Mouse (Mus musculus) hindbrain, embryonic 15.5 days (tissue): ENCODE measurements around the gene Il4i1. TPM values are rescaled to one million over a fixed set of nuclear protein-coding genes. Genes with fewer than 3 reads are reported as not detected.

Experiments
- ATAC-seq: fragments of 200-750 bp; cut with Nextera tagmentation; 2 replicates; pipeline ENCODE4 v1.8.0; 2017; ENCODE audit warnings: low read depth, moderate number of reproducible peaks, moderate TSS enrichment; ENCODE audit not compliant: low FRiP score
- H3K27ac ChIP-seq: fragments of 300-500 bp; sonication (generic); replicated peaks from 2 replicates; pipeline ENCODE4 v1.5.1; 2015; ENCODE audit warnings: mild to moderate bottlenecking, inconsistent platforms
- H3K27me3 ChIP-seq: fragments of 300-500 bp; sonication (generic); 2 replicates; pipeline ENCODE4 v1.6.1; 2015; ENCODE audit warnings: control low read depth, inconsistent platforms
- H3K36me3 ChIP-seq: fragments of 300-500 bp; sonication (generic); 2 replicates; pipeline ENCODE4 v1.6.1; 2015; ENCODE audit warnings: control low read depth, inconsistent platforms
- H3K4me1 ChIP-seq: fragments of 300-500 bp; sonication (generic); replicated peaks from 2 replicates; pipeline ENCODE4 v1.6.1; 2015; ENCODE audit warnings: control low read depth, inconsistent platforms
- H3K4me2 ChIP-seq: fragments of 300-500 bp; sonication (generic); 2 replicates; pipeline ENCODE4 v1.6.1; 2015; ENCODE audit warnings: moderate library complexity, mild to moderate bottlenecking, inconsistent platforms
- H3K4me3 ChIP-seq: fragments of 300-500 bp; sonication (generic); 2 replicates; pipeline ENCODE4 v1.5.1; 2015; ENCODE audit warnings: mild to moderate bottlenecking, inconsistent platforms
- H3K9ac ChIP-seq: fragments of 300-500 bp; sonication (generic); 2 replicates; pipeline ENCODE4 v1.6.1; 2015; ENCODE audit warnings: inconsistent platforms
- H3K9me3 ChIP-seq: fragments of 300-500 bp; sonication (generic); 2 replicates; pipeline ENCODE4 v1.6.1; 2016; ENCODE audit warnings: control low read depth, inconsistent platforms
- WGBS: fragments of 180-500 bp; shearing (Covaris S2); methylation state at CpG from one replicate; pipeline ENCODE4 v1.1.7; 2015; 5-methylcytosine and 5-hydroxymethylcytosine counted together
- polyA plus RNA-seq: library from polyadenylated mRNA; unstranded; fragments of >200 nt; fragmentation: Nextera tagmentation; extraction: Ambion mirVana; gene quantifications from 2 replicates; pipeline ENCODE4 v1.2.1, GENCODE M21; 2015

The Il4i1 gene
- polyA plus RNA-seq, 1 experiment from 2014 or later, result 1.0 TPM

- Histone ChIP-seq H3K4me1 (peaks cover 57% of the 10 kb centered on the region), H3K9me3 (no peaks in the 10 kb centered on the region), H3K9ac (peak overlapping the region; percentile 12; the same call in 1 of the 2 replicates), H3K4me2 (no peak overlapping the region), H3K4me3 (no peak overlapping the region), H3K27ac (0 out of 2 replicates have a peak overlapping the region, but pooled peaks have one; percentile 23), H3K36me3 (peaks cover 34% of the 10 kb centered on the region), H3K27me3 (no peaks in the 10 kb centered on the region)
- peak; percentile 9; the same call in 1 of the 2 replicates for ATAC-seq
- WGBS, result 60% methylated on average over 22 of the region's 22 CpGs
These were observed 44.6 kb downstream of the Il4i1 start for GRCm38 (mm10) chr7:44860576-44861428.

GRCm38 (mm10) chr7:44861429-44861816, 45.2 kb downstream of the Il4i1 start:
- ATAC-seq, result no peak
- 68% methylated on average over 14 of the region's 14 CpGs for WGBS
- H3K36me3 ChIP-seq, result peaks cover 34% of the 10 kb centered on the region

GRCm38 (mm10) chr7:44862434-44862833, 46.2 kb downstream of the Il4i1 start:
- no peak for ATAC-seq
- Histone ChIP-seq H3K9ac (no peak overlapping the region), H3K4me1 (peaks cover 65% of the 10 kb centered on the region), H3K9me3 (no peaks in the 10 kb centered on the region), H3K4me2 (no peak overlapping the region), H3K4me3 (no peak overlapping the region), H3K27me3 (no peaks in the 10 kb centered on the region), H3K27ac (no peak overlapping the region), H3K36me3 (peaks cover 34% of the 10 kb centered on the region)
- WGBS, result 86% methylated on average over 8 of the region's 8 CpGs

More at GRCm38 (mm10) chr7:44861429-44861816, 45.2 kb downstream of the Il4i1 start:
- H3K27ac ChIP-seq, result no peak overlapping the region
- H3K4me3 ChIP-seq, result no peak overlapping the region
- peaks cover 60% of the 10 kb centered on the region for H3K4me1 ChIP-seq
- H3K27me3 ChIP-seq, result no peaks in the 10 kb centered on the region
- H3K9me3 ChIP-seq, result no peaks in the 10 kb centered on the region
- no peak overlapping the region for H3K4me2 ChIP-seq
- H3K9ac ChIP-seq, result no peak overlapping the region

GRCm38 (mm10) chr7:44863210-44863609, 47.0 kb downstream of the Il4i1 start:
- no peak for ATAC-seq
- H3K9me3 ChIP-seq, result no peaks in the 10 kb centered on the region
- H3K4me2 ChIP-seq, result no peak overlapping the region
- peaks cover 34% of the 10 kb centered on the region for H3K36me3 ChIP-seq
- peaks cover 65% of the 10 kb centered on the region for H3K4me1 ChIP-seq
- H3K4me3 ChIP-seq, result no peak overlapping the region
- no peak overlapping the region for H3K27ac ChIP-seq
- H3K27me3 ChIP-seq, result no peaks in the 10 kb centered on the region
- no peak overlapping the region for H3K9ac ChIP-seq
- WGBS, result 87% methylated on average over 14 of the region's 14 CpGs

GRCm38 (mm10) chr7:44863982-44864494, 47.9 kb downstream of the Il4i1 start:
- H3K4me1 ChIP-seq, result peaks cover 63% of the 10 kb centered on the region
- H3K27me3 ChIP-seq, result no peaks in the 10 kb centered on the region
- ATAC-seq, result no peak
- no peaks in the 10 kb centered on the region for H3K9me3 ChIP-seq
- H3K4me2 ChIP-seq, result no peak overlapping the region
- 86% methylated on average over 11 of the region's 11 CpGs for whole genome bisulfite sequencing
- H3K4me3 ChIP-seq, result no peak overlapping the region
- no peak overlapping the region for H3K27ac ChIP-seq
- peaks cover 34% of the 10 kb centered on the region for H3K36me3 ChIP-seq
- no peak overlapping the region for H3K9ac ChIP-seq

GRCm38 (mm10) chr7:44864595-44865542, 48.7 kb downstream of the Il4i1 start:
- H3K4me2 ChIP-seq, result no peak overlapping the region
- H3K36me3 ChIP-seq, result peaks cover 34% of the 10 kb centered on the region
- no peak for ATAC-seq
- peaks cover 59% of the 10 kb centered on the region for H3K4me1 ChIP-seq
- H3K27ac ChIP-seq, result no peak overlapping the region
- WGBS, result 80% methylated on average over 24 of the region's 24 CpGs
- no peak overlapping the region for H3K4me3 ChIP-seq
- H3K27me3 ChIP-seq, result no peaks in the 10 kb centered on the region
- H3K9ac ChIP-seq, result no peak overlapping the region
- no peaks in the 10 kb centered on the region for H3K9me3 ChIP-seq

GRCm38 (mm10) chr7:44866276-44867009, 50.3 kb downstream of the Il4i1 start:
- peak overlapping the region; percentile 98 for H3K27ac ChIP-seq
- peaks cover 56% of the 10 kb centered on the region for H3K4me1 ChIP-seq
- H3K9ac ChIP-seq, result peak overlapping the region; percentile 15; the same call in 1 of the 2 replicates
- ATAC-seq, result no peak
- no peaks in the 10 kb centered on the region for H3K9me3 ChIP-seq
- peak overlapping the region; percentile 86 for H3K4me2 ChIP-seq
- H3K27me3 ChIP-seq, result no peaks in the 10 kb centered on the region
- H3K36me3 ChIP-seq, result peaks cover 34% of the 10 kb centered on the region
- 40% methylated on average over 15 of the region's 15 CpGs for WGBS
- H3K4me3 ChIP-seq, result peak overlapping the region; percentile 12

GRCm38 (mm10) chr7:44867010-44867702, 51.0 kb downstream of the Il4i1 start:
- Histone ChIP-seq H3K4me3 (peak overlapping the region; percentile 83), H3K9ac (peak overlapping the region; percentile 98), H3K9me3 (no peaks in the 10 kb centered on the region), H3K36me3 (peaks cover 29% of the 10 kb centered on the region), H3K4me2 (peak overlapping the region; percentile 86), H3K27me3 (no peaks in the 10 kb centered on the region), H3K4me1 (peaks cover 56% of the 10 kb centered on the region), H3K27ac (peak overlapping the region; percentile 98)
- WGBS, result 76% methylated on average over 19 of the region's 19 CpGs
- ATAC-seq, result no peak

- peak overlapping the region; percentile 86 for H3K4me2 ChIP-seq
- peak overlapping the region; percentile 98 for H3K9ac ChIP-seq
- H3K9me3 ChIP-seq, result no peaks in the 10 kb centered on the region
- ATAC-seq, result no peak
- no peaks in the 10 kb centered on the region for H3K27me3 ChIP-seq
- H3K4me3 ChIP-seq, result peak overlapping the region; percentile 83
- H3K27ac ChIP-seq, result 0 out of 2 replicates have a peak overlapping the region, but pooled peaks have one; percentile 98
- peaks cover 22% of the 10 kb centered on the region for H3K36me3 ChIP-seq
- peaks cover 56% of the 10 kb centered on the region for H3K4me1 ChIP-seq
- WGBS, result 45% methylated on average over 9 of the region's 9 CpGs
These were observed 51.6 kb downstream of the Il4i1 start for GRCm38 (mm10) chr7:44867802-44868201.

- Histone ChIP-seq H3K4me2 (peak overlapping the region; percentile 86), H3K27ac (peak overlapping the region; percentile 98), H3K27me3 (no peaks in the 10 kb centered on the region), H3K4me1 (peaks cover 56% of the 10 kb centered on the region), H3K4me3 (peak overlapping the region; percentile 83), H3K9ac (peak overlapping the region; percentile 98), H3K36me3 (peaks cover 16% of the 10 kb centered on the region), H3K9me3 (no peaks in the 10 kb centered on the region)
- ATAC-seq, result no peak
- WGBS, result 7% methylated on average over 16 of the region's 16 CpGs
These were observed 52.3 kb downstream of the Il4i1 start for GRCm38 (mm10) chr7:44868465-44868864.
